Mouse (Mus musculus) brain, embryonic 14.5 days (tissue): Measurements from ENCODE around the gene Shld2.

ENCODE experiments used
- CTCF ChIP-seq: fragments of 200-500 bp; IDR thresholded peaks from 2 replicates; pipeline ENCODE4 v1.5.1; 2012; ENCODE audit warnings: inconsistent platforms, mild to moderate bottlenecking, moderate library complexity, borderline replicate concordance; ENCODE audit not compliant: insufficient read depth, insufficient read length; ENCODE audit errors: extremely low read depth
- POLR2A ChIP-seq: fragments of 200-500 bp; IDR thresholded peaks from 2 replicates; pipeline ENCODE4 v1.6.1; 2012; ENCODE audit warnings: mild to moderate bottlenecking, inconsistent platforms, borderline replicate concordance; ENCODE audit not compliant: poor library complexity, insufficient read depth, insufficient read length, severe bottlenecking; ENCODE audit errors: extremely low read depth

GRCm38 (mm10) chr14:34313612-34314011 is 3.3 kb upstream of the Shld2 start:
- TF ChIP-seq POLR2A, result no peak
- TF ChIP-seq CTCF, result no peak
